Mouse (Mus musculus) bone marrow macrophage, adult 2 months (primary cell): ENCODE data around the gene Atmin.

ENCODE experiments used
- CTCF ChIP-seq: IDR thresholded peaks from 2 replicates; pipeline ENCODE4 v1.5.1; 2012; ENCODE audit warnings: low read depth, mild to moderate bottlenecking, low read length, moderate library complexity
- POLR2A ChIP-seq: IDR thresholded peaks from 2 replicates; pipeline ENCODE4 v1.6.1; 2012; ENCODE audit warnings: mild to moderate bottlenecking, low read depth, low read length, borderline replicate concordance

DNA sequence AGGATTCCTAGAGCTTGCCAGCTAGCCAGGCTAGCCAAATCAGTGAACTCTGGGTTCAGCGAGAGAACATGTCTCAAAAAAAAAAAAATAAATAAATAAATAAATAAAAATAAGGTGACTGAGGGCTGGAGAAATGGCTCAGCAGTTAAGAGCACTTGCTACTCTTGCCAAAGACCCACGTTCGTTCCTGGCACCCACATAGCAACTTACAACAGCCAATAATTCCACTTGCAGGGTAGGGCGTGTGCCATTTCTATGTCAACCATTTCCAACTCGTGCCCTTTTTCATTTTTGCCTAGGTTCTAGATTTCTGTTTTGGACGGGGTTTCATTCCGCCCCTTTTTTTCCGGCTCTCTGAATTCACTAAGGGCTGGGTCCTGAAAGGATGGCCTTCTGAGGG is 34.9 kb downstream of the Atmin start:
- TF ChIP-seq POLR2A (no peak), CTCF (no peak)
